Mouse (Mus musculus) NIH3T3 (cell line): ENCODE measurements around the gene 1700020D05Rik.
"Not testable (repeated sequence)": the region's sequence is repeated elsewhere in the genome, so short reads cannot be mapped to it uniquely, and the experiment has no call there.

Source experiments
- DNase-seq: peaks from one replicate; pipeline ENCODE4 v3.0.0-alpha.2; 2012; ENCODE audit warnings: low read depth

The 1700020D05Rik gene

DNA sequence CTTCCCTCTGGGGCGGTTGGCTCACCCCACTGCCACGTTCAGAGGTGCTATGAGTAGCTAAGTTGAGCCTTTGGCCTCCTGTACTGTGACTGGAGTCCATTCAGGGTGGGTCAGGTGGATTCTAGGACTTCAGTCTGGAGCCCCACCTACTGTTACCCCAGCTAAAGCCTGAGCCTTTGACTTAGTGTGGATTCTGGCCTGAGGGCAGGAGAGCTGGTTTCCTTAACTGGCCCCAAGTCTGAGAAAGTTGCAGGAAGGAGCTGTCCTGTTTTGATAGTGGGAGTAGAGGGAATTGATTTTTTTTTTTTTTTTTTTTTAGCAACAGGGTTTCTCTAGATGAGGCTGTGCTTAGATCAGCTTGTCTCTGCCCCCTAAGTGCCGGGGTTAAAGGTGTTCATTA lies 9.3 kb downstream of the 1700020D05Rik start:
- no peak for DNase-seq

DNA sequence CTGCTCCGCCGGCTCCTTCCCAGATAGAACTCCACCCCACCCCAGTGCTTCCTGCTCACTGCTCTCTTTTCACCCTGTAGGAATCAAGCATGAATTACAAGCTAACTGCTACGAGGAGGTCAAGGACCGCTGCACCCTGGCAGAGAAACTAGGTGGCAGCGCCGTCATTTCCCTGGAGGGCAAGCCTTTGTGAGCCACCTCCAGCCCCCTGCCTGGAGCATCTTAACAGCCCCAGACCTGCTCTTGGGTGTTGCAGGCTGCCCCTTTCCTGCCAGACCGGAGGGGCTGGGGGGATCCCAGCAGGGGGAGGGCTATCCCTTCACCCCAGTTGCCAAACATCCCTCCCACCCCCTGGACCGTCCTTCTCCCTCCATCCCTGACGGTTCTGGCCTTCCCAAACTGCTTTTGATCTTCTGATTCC lies 10.3 kb downstream of the 1700020D05Rik start:
- not testable (repeated sequence) for DNase-seq

DNA sequence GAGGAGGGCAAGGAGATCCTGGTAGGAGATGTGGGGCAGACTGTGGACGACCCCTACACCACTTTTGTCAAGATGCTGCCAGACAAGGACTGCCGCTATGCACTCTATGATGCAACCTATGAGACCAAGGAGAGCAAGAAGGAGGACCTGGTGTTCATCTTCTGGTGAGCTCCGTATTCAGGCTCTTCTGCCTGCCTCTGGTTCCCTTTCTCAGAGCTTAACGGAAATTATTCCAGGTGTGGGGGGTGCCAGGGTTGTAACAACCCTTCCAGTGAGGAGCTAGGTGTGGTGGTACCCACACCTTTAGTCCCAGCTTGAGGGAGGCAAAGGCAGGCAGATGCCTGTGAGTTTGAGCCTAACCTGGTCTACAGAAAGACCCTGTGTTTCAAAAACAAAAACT lies 10.9 kb downstream of the 1700020D05Rik start:
- DNase-seq, result no peak

DNA sequence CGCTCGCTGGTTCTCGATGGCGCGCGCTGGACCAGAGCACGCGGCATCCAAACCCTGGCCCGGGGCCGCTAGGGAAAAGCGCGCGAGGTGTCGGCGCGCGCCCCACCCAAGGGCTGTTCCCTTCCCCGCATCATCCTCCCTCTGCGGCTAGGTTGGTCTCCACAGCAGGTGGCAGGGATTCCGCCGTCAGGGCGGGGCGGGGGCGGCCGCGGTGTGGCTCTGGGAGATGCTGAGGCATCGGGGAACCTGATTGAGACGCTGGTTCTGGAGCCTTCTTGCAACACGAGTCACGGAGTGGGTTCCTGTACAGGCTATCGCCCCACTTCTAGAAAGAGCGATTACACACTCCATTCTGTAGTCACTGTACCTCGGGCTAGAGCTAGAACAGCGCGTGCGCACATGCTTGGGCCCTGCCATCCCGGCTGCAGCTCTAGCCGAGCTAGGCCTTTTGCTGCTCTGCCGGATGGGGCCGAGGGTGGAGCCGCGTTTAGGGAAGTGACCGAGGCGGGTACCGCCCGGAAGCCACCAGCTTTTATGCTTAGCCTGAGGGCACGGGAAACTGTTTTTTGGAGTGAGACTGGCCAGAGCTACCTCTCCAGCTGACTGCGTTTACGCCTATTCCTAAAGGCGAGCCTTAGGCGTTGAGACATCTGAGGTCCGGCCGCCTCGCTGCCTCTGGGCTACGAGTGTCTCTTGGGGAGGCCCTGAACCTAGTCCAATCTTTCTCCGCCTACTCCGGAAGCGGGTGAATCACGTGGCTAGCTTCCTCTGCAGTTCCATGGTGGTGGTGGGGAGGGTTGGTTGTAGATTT lies 12.5 kb downstream of the 1700020D05Rik start:
- DNase-seq, result peak; percentile 94

DNA sequence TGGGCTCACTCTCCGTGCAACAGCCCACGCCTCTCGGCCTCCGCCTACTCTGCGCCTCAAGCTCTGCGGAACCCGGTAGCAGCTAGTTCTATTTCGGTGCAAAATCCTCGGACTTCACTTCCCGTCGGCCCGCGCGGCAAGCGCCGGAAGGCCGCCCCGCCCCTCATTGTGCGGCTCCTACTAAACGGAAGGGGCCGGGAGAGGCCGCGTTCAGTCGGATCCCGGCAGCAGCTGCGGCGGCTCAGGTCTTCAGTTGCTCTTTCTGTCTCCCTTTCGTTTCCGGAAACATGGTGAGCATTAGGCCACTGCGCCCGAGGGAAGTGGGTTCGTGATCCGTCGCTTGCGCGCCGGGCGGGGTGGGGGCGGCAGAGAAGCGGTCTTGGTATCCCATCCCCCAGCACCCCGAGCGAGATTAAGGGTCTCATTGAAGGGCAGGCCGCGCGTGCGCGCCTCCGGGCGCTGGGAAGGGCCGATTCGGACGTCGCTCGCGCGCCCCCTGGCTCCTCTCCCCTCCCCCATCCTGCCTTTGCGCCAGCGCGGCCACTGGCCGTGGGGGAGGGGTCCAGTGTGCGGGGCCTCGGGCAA lies 13.2 kb downstream of the 1700020D05Rik start, which contains the start of gene Cfl1:
Cfl1 (plus strand) TSS at position 143 of the 585 bp plus-strand sequence.
- peak; percentile 99 for DNase-seq

DNA sequence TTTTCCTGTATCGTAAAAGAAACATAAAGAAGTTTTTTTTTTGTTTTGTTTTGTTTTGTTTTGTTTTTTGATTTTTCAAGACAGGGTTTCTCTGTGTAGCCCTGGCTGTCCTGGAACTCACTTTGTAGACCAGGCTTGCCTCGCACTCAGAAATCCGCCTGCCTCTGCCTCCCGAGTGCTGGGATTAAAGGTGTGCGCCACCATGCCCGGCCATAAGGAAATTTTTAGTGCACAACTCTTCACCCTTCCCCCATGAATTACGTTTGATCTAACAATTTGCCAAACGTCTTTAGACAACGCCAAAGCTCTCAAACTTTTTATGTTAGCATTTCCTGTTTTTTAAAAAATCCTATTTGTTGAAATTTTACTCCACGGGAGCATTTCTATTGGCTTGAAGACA lies 13.9 kb downstream of the 1700020D05Rik start:
- not testable (repeated sequence) for DNase-seq

DNA sequence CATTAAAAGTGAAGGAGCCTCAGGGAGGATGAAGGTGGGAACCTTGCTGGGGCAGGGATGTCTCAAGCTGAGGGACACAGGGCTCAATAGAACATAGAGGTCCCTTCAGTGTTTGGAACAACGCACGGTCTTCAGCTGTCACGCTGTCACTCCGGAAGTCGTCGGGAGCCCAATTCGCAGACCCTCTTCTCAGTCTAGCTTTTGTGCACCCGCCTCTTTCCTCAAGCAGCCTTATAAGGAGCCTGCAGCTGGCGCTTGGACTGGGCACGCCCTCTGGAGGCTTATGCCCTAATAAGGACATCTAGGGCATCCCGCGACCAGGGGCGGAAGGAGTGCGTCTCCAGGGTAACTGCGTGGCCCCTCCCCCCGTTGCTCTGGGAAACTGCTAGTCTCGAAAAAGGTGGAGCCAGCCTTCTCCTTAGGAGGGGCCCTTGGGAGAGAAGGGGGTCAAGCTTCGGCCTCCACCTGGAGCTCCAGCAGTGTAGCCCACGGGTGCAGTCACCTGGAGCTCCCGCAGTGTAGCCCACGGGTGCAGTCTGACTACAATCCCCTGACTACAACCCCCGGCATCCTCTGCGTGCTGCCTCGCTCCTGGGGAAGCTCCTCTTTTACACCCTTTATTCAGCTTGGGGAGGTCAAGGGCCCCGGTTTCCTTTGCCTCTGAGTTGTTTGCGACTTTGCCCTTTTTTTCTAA lies 14.6 kb downstream of the 1700020D05Rik start:
- DNase-seq, result peak; percentile 100

DNA sequence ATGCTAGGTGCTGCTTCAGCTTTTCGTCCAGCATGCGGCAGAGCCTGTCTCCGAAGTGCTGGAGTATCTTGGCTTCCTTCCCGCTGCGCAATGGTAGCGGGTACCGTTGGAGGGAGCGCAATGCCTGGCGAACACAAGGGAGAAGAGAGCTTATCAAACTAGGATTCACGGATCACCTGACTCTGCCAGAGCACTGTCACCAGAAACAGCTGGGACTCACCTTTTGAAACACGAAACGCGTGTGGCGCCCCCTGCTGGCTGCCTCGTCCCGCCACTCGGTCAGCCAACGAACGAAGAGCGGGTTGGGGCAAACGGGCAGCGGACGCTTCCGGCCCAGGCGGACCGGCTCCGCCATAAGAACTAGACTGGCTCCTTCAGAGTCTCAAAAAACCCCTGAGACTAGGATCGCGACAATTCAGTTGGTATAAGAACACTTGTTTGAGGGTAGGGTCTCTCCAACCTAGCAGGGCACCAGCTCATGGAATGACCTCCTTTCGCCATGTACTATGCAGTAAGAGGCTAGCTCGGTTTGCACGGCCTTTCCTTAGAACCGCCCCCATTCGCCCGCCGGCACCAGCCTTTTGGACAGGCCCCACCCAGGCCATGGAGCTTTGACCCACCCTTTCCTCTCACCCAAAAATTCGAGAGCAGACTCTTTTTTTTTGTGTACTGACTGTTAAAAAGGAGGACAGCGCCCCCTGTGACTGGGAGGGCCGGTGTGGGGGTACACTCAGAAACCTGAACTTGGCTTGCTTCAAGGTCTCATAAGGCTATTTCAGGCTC lies 15.6 kb downstream of the 1700020D05Rik start, which contains the start of gene Mus81:
Mus81 (minus strand) TSS at position 635 of the 783 bp plus-strand sequence.
- peak; percentile 99 for DNase-seq

DNA sequence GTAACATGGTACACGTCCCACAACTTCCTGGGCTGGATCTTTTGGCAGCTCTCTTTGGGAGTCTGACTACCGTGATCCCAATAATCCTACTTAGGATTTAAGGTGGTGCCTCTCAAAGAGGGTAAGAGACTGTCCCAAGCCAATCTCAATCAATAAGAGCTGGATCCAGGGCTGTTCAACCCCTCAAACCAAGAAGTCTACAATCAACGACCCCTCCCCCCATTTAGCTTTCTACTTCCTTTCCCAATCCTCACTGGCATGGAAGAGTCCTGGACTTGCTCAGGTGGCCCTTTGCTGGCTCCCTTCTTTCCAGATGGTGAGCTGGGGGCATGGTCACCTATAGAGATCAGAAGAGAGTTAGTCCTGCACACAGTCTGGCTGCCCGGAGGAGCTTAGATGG lies 16.8 kb downstream of the 1700020D05Rik start:
- no peak for DNase-seq

DNA sequence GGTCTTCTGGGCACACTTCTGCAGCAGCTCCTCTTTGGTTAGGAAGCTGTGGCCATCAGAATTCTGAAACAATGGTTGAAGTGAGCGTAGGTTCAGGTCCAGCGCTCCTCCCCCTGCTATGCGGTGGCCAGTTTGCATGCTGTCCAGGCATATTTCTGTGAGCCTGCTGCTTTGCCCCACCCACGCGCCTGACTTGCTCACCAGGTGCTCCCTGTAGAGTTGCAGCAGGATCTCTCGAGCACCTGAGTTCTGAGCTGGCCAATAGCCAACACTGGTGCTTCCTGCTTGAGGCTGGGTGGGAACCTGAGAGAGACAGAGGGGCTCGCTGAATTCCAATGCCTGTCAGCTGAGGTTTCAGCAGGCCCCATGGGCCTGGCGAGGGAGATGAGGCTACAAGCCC lies 17.3 kb downstream of the 1700020D05Rik start:
- no peak for DNase-seq

DNA sequence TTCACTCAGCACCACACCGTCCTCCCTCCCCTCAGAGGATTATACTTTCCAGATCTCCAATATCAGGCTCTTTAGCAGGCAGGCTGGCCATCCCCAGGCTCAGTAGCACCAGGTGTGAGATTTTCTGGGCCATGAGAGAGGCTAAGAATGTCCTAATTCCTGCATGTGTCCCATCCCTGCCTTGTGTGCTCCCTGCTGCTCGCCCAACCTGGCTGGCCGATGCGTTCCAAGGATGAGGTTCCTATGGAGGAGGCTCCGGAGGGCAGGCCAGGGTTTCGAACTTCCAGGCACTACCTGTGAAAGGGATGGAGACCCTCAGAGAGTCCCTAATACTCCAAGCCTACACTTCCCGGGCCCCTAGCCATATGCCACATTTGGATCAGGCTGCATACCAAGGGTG lies 17.8 kb downstream of the 1700020D05Rik start:
- DNase-seq, result no peak

DNA sequence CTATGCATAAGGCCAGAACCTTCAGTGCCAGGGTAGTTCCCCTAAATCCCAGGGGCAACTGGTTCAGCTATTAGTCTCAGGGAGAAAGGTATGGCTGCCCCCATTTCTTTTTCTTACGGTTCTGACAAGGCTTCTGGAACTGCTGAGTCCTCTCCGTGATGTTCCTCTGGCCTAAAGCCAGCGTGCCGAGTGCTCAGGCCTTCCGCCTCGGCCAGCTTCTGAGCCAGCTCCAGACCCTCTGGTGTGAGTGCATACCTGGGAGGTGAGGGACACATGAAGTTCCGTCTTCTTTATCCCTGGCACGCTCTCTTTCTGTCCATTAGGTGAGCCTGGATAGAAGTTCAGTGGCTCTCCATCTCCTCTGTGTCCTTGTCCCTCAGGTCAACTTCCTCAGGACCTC lies 18.2 kb downstream of the 1700020D05Rik start:
- no peak for DNase-seq

DNA sequence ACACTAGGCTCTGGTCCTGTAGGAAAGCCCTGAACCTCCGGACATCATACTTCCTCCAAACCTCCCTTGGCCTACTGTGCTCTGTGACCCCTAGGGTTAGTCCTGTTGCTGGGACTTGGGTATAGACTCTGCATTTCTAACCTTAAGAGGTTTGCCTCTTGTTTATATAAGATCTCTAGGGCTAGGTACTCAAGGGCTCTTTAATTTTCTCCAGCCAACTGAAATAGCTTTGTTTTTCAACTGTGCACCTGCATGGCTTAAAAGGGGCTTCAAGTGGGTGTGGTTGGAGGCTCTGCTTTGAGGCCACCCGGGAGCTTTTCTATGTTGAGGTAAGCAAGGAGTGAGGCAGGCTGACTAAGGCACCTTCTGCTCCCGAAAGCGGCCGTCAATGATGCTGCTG lies 19.1 kb downstream of the 1700020D05Rik start:
- no peak for DNase-seq

DNA sequence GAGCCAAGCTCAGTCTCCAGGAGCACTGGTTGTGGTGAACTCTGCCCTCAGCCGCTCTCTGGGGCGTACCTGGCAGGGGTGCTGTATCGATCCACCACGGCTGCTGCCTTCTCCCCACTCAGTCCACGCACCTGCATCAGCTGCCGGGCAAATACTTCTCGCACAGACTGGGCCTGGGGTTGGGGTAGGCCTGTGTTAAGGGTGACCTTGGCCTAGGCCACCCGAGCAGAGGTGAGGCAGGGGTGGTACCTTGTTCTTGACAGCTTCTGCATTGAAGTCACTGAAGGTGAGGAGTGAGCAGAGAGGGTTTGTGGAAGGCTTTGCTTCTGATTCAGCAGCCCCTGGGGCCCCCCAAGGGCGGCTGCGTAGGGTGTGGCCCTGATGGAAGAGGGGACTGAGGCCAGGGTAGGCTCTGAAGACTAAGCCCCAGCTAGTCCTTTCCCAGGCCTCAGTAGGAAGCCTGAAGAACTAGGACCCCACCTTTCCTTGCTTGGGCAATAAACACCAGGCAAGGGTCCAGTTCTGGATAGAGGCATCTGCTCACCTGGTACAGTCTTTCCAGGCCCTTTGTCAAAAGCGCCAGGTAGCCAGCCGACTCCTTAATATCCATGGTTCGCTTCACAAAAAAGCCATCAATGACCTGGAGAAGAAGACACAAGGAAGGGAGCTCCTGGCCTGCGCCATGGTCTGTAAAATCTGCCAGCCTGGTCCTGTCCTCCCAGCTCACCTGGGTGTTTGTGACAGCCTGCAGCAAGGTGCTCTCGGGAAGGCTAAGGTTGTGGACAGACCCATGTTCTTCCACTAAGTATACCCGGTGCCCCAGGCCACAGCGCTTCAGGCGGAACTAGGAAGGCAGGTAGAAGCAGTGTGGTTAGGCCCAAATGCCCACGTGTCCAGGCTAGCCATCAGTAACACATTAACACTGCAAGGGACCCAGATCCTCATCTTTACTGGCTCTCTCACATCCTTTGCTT lies 19.9 kb downstream of the 1700020D05Rik start:
- no peak for DNase-seq

DNA sequence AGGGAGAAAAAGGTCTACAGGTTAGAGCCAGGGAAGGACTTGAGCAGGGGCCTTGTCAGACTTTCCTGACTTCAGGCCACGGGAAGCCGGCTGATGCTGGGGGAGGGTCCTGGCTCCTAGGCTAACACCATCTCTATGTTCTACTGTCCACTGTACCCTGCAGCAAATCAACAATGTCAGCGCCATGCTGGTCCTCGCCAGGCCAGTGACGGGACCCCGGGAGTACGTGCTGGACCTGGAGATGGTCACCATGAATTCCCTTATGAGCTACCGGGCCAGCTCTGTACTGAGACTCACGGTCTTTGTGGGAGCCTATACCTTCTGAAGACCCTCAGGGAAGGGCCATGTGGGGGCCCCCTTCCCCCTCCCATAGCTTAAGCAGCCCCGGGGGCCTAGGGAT lies 22.2 kb downstream of the 1700020D05Rik start:
- DNase-seq, result no peak

DNA sequence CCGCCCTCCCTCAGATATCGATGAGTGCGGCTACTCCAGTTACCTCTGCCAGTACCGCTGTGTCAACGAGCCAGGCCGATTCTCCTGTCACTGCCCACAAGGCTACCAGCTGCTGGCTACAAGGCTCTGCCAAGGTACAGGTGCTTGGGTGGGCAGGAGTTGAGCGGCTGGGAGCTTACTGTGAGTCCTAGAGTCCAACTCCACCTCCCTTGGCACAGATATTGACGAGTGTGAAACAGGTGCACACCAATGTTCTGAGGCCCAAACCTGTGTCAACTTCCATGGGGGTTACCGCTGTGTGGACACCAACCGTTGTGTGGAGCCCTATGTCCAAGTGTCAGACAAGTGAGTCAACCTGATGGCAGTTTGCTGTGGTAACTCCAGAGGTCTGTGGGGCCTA lies 23.6 kb downstream of the 1700020D05Rik start:
- no peak for DNase-seq

DNA sequence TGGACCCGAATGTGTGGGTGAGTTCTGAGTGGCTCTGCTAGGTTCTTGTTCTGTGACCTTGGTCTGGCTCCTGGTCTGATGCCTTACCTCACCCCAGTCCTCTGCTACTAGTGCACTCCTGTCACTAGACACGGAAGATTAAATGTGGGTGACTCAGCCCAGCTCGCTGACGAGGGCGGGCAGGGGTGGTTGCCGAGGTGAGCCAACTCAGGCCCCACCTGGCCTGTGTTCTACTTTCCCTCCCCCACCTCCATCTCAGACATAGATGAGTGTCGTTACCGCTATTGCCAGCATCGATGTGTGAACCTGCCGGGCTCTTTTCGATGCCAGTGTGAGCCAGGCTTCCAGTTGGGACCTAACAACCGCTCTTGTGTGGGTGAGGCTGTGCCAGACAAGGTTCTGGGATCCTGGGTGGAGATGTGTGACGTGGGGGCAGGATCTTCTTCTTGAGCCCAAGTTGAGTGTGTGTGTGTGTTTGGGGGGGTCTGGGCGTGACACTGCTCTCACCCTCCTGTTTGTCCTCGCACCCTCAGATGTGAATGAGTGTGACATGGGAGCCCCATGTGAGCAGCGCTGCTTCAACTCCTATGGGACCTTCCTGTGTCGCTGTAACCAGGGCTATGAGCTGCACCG lies 25.8 kb downstream of the 1700020D05Rik start:
- no peak for DNase-seq

DNA sequence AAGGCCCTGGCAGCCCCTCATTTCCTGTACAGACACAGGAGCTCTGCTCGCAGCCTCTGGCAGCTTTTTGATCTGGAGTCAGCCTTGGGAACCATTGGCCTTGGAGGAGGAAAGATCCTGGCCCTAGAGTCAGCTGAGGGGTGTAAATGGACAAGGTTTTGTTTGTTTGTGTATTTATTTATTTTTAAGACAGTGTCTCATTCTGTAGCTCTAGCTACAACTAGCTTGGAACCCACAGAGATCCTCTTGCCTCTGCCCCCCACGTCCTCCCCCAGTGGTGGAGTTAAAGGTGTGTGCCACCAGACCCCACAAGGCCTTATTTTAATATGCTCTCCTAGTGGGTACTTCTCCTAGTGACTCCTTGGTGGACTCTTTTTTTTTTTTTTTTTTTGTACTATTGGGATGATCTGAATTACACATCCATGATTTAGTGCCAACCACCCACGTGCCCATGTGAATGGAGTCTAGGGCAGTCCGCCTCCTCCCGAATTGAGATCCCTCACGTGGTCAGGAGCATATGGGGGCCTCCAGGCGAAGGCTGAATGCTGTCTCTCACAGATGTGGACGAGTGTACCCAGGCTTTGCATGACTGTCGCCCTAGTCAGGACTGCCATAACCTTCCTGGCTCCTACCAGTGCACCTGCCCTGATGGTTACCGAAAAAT lies 26.5 kb downstream of the 1700020D05Rik start:
- DNase-seq, result peak; percentile 48

DNA sequence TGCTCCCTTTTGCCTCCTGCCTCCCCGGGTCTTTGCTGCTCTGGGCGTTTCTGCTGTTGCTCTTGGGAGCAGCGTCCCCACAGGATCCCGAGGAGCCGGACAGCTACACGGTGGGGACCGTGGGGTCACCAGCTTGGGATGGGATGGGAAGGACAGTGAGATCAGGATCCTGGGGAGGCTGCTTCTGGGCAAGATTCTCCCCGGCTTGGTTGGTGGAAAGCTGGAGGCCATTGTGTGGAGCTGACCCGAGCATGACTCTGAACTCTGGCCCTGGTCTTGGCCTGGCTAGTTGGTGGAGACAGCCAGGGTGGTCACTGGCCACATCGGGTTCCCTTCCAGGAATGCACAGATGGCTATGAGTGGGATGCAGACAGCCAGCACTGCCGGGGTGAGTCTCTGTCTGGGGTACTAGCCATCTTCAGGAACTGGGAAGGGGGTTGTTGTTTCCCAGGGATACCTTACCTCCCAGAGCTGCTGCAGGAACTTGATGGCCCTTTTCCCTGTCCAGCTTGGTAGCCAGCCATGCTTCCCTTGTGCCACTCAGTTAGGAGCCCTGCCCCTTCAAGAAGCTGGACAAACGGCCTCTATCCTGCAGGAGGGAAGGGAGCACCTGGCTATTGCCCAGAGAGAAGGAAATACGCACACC lies 28.4 kb downstream of the 1700020D05Rik start:
- DNase-seq, result no peak
